Mouse (Mus musculus): ENCODE data around the gene Tlk2.

The Tlk2 gene

DNA sequence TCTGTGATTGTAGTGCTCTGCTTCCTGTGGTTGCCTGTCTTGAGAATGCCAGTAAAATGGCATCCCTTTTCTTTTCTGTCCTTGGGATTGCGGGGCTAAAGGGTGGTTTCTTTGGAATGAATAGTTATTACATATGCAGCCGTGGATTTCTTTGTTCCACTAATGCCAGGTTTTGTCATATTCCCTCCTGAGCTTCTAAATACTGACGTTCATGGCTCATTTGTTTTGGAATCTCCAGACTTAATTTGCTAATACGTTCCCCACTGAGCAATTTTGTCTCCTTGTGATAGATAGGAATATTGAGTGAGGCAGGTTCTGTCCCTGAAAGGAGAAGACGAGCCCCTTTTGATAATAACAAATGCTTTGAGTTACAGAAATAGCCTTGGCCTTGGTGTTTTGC, 82.5 kb downstream of the Tlk2 start:
- DNase-seq (ENCODE audit: low read depth, low spot score) = no peak

GRCm38 (mm10) chr11:105261601-105262351, 83.2 kb downstream of the Tlk2 start:
- no peak for DNase-seq (ENCODE audit: low read depth, low spot score)

DNA sequence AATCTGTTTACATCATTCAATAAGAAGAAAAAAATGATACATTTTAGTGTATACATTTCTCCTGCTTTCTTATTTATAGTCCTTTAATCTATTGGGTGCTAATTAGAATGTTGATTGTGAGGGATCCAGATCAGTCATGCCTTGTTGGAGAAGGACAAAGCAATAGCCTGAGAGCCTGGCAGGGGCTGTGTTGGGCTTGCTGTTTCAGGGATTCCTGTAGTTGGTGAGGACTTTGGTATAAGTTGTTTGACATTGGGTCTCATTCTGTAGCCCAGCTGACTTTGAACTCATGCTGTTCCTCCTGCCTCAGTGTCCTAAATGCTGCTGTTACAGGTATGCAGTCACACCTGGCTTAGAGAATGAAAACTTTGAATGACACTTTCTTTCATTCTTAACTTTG, 85.9 kb downstream of the Tlk2 start:
- no peak for DNase-seq (ENCODE audit: low read depth, low spot score)

DNA sequence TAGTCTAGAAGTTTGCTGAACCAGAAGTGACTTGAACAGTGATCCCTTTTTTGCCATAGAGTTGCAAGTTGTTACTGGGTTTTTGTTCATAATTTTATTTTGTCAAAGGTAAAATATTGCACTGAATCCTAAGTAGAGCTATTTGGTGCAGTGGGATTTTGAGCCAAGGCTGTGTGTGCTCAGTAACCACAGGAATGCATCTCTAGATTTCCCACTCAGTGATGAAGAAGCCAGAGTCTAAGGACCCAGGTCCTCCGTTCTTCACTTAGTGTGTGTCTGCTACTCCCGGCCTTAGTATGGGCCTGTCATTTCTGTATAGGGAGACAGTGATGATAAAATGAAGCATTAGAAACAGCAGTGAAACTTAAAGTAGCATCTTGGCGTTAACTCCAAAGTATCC, 86.4 kb downstream of the Tlk2 start:
- DNase-seq (ENCODE audit: low read depth, low spot score) = no peak

- no peak for DNase-seq (ENCODE audit: low read depth, low spot score)
These were observed 91.5 kb downstream of the Tlk2 start for GRCm38 (mm10) chr11:105270155-105270554.

- no peak for DNase-seq (ENCODE audit: low read depth, low spot score)
These were observed 101.8 kb downstream of the Tlk2 start for GRCm38 (mm10) chr11:105280456-105280855.

GRCm38 (mm10) chr11:105281291-105281690, 102.7 kb downstream of the Tlk2 start:
- DNase-seq (ENCODE audit: low read depth, low spot score) = no peak

DNA sequence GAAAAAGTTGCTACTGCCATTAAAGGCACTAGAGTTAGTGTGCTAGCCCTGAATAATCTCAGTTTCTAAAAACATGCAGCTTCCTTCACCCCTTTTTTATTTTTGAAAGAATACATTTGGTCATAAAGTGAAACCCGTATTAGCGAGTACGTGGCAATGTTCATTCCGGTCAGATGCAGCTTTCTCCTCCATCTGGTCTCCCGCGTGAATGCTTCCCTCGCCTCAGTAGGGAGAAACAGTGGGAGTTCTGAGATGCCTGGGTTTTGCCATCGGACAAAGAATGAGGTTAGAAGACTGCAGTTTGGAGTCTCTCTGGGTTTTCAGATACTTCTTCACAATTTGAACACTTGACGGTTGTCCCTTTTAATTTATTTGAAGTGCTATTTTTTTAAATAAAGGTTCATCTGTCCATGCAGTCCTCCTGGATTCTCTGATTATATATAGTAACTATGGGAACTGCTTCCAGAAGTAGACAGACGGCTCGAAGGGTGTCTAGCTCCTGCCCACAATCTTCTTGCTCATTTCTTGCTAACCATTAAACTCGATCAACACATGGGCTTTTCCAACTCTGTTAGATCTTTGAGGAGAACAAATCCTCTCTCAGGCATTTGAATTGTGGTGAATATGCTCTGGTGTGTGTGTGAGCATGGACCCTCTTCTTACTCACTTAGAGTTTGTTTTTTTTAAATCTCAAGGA, 103.3 kb downstream of the Tlk2 start:
- DNase-seq (ENCODE audit: low read depth, low spot score) = no peak

GRCm38 (mm10) chr11:105282460-105282859, 103.9 kb downstream of the Tlk2 start:
- no peak for DNase-seq (ENCODE audit: low read depth, low spot score)

- no peak for DNase-seq (ENCODE audit: low read depth, low spot score)
These were observed 104.4 kb downstream of the Tlk2 start for GRCm38 (mm10) chr11:105283016-105283415.

DNA sequence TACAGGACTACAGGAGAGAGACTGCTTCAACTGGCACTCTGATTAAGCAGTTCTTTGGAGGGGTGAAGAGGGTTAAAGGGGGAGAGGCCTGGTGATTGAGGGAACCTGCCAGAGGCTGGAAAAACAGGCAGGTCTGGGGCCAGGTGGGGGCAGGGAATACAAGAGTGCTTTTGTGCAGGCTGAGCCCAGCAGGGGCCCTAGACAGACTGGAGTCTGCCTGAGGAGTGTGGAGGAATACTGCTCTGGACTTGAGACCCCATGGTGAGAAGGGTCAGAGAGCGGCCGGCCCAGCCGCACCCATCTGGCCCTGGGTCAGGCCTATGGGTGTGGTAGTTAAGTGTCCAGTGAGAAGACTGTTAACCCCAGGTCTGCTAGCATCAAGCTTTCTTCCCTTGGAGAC, 107.1 kb downstream of the Tlk2 start:
- no peak for DNase-seq (ENCODE audit: low read depth, low spot score)

GRCm38 (mm10) chr11:105289403-105289802, 110.8 kb downstream of the Tlk2 start:
- DNase-seq (ENCODE audit: low read depth, low spot score) = no peak

GRCm38 (mm10) chr11:105291681-105292123, 113.1 kb downstream of the Tlk2 start:
- DNase-seq (ENCODE audit: low read depth, low spot score) = no peak

- no peak for DNase-seq (ENCODE audit: low read depth, low spot score)
These were observed 113.8 kb downstream of the Tlk2 start, which contains the start of gene Mrc2 for GRCm38 (mm10) chr11:105292124-105293071. TSS of gene Mrc2 (plus strand) at chr11:105292643.

GRCm38 (mm10) chr11:105293101-105293581, 114.5 kb downstream of the Tlk2 start:
- DNase-seq (ENCODE audit: low read depth, low spot score) = no peak

- no peak for DNase-seq (ENCODE audit: low read depth, low spot score)
These were observed 115.4 kb downstream of the Tlk2 start for GRCm38 (mm10) chr11:105293901-105294494.

DNA sequence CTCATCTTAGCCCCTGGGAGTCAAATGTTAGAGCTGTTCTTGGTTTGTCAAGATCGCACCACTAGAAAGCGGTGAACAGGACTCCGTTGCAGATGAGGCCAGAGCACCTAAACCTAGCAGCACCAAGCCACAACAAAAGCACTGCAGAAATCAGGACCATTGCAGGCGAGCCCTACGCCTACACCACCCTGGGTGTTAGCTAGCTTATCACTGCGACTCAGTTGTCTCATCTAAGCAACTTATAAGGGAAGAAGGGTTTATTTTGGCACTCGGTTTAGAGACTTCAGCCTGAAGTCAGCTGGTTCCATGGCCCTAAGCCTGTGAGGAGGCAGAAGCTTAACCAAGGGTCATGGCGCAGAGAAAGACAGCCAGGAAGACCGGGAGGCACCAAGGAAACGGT, 117.5 kb downstream of the Tlk2 start:
- no peak for DNase-seq (ENCODE audit: low read depth, low spot score)

DNA sequence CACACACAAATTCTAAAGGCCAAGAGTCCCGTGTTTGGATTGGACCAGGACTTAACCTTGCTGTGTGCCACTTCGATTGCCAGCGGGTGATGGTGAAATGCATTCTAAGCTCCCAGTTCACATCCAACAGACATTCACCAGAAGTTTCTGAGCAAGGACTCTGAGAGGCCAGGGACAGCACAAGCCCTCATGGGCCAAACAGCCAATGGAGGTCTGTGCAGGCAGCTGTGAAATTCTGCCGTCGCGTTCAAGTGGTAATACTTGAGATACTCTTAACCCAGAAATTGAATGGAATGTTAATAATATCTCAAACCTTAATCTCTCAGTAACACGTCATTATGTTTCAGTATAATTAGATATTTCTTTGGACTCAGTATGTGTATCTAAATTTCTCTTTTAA, 131.6 kb downstream of the Tlk2 start:
- no peak for DNase-seq (ENCODE audit: low read depth, low spot score)

DNA sequence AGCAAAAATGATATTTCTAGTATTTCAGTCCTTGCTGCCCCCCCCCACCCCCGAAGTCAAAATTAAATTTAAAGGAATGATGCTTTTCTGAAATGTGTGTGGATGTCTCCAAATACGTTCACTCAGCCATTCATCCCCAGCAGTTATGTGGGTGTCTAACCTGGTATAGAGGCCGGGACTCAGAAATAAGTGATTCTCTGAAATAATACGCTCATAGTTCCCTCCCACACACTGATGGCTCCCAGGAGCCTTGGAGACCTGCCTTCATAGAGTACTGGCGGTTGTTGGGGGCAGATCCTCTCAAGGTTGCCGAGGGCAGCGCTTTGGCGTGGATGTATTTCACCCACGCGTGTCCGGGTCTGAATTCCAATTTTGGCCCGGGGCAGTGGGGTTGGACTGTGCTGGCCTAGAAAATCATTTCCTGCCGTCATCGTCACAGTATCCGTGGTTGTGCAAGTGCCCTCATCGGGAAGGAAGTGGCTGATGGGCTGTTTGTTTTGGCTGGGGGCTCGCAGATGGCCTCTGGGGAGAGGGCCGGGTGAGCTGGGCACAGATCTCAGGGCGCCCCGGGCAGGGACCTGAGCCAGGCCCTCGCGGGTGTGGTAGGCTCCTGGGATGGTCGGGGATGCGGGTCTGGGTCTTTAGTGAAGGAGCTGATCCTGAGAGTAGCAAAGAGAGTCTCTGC, 132.8 kb downstream of the Tlk2 start:
- no peak for DNase-seq (ENCODE audit: low read depth, low spot score)

DNA sequence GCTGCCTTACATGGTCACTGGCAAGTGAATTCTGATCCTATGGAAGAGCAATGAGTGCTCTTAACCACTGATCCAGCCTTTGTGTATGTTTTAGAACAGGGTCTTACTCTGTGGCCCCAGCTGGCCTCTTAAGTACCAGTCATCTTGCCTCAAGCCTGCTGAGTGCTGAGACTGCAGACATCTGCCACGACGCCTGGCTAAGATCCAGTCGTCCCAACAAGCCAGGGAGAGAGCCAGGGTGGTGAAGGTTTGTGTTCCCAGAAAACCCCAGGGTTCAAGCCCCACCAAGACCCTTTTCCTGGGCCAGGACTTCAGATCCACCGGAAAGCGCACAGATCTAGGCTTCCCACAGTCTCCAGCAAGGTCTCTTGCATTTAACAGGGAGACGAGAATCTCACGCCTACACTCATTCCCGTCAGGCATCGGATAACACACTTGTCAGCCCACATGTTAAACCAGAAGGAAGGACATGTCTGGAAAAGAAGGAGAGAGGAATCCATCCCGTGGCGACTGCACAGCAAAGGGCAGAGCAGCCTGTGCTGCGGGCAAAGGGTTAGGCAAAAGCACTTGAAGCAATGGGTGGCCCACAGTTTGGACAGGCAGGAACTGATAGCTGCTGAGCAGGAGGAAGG, 133.8 kb downstream of the Tlk2 start:
- DNase-seq (ENCODE audit: low read depth, low spot score) = no peak

Data from brain, embryonic 18.5 days (tissue).